Mouse (Mus musculus): ENCODE data around the gene Man1a2.

DNA sequence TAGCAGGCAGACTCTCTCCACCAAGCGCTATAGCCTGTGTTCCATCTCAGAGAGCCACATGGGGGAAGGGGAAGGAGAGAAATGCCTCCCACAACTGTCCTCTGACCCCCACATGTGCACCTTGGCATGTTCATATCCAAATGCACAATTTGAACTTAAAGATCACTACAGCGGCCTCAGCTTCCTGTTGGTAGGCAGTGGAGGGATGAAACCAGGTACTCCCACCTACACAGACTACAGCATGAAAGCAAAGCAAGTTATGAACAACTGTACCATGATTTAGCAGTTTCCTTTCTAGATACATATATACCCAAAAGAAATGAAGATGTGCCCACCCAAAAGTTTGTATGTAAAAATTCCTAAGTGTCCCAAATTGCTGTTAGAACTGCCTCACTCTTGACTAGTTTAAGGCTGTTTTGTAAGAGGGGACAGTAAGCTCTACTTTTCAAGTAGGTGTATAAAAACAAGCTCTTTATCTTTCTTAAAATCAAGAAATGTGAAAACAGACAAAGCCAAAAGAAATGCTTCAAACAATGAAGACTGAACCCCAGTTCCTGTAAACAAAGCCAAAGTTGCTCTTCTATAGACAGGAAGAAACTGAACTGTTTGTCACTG lies 123.6 kb downstream of the Man1a2 start:
- no peak for TF ChIP-seq CTCF (IDR thresholded peaks at IDR 0.05; ENCODE audit: control insufficient read depth, insufficient read depth, insufficient read length)
- TF ChIP-seq USF1 (IDR thresholded peaks at IDR 0.05; ENCODE audit: low read depth) = no peak
- TF ChIP-seq MYOD1 (IDR thresholded peaks at IDR 0.05; ENCODE audit: control insufficient read depth, insufficient read length, low read depth) = no peak
- TF ChIP-seq FOSL1 (IDR thresholded peaks at IDR 0.05; ENCODE audit: insufficient read depth, low read length, poor library complexity, severe bottlenecking) = no peak
